Mouse (Mus musculus) natural killer cell, adult 2 months (primary cell): ENCODE data around the gene Cdh24.

Source experiments
- DNase-seq, 2 experiments: peaks; one replicate each; pipeline ENCODE4 v3.0.0; 2022; ENCODE audit warnings: low spot score in 2 of 2

The Cdh24 gene

GRCm38 (mm10) chr14:54607226-54607625 lies 33.9 kb downstream of the Cdh24 start:
- no peak for DNase-seq

GRCm38 (mm10) chr14:54605752-54606321 lies 35.3 kb downstream of the Cdh24 start, which contains the start of gene 4931414P19Rik:
4931414P19Rik (minus strand) TSS chr14:54605993.
- peak; percentile 49 to 66 for DNase-seq

GRCm38 (mm10) chr14:54603686-54604085 lies 37.5 kb downstream of the Cdh24 start:
- DNase-seq = no peak

GRCm38 (mm10) chr14:54603038-54603654 lies 38.0 kb downstream of the Cdh24 start:
- DNase-seq = peak; percentile 92 to 95

- DNase-seq = no peak
These were observed 38.6 kb downstream of the Cdh24 start for GRCm38 (mm10) chr14:54602613-54603012.

- DNase-seq = no peak
These were observed 39.6 kb downstream of the Cdh24 start for GRCm38 (mm10) chr14:54601601-54602000.

GRCm38 (mm10) chr14:54597084-54597483 lies 44.1 kb downstream of the Cdh24 start:
- no peak for DNase-seq

- no peak for DNase-seq
These were observed 46.3 kb downstream of the Cdh24 start for GRCm38 (mm10) chr14:54594631-54595414.

GRCm38 (mm10) chr14:54594055-54594454 lies 47.1 kb downstream of the Cdh24 start:
- no peak for DNase-seq

- no peak for DNase-seq
These were observed 48.7 kb downstream of the Cdh24 start for GRCm38 (mm10) chr14:54592319-54592934.

- DNase-seq = no peak
These were observed 50.1 kb downstream of the Cdh24 start for GRCm38 (mm10) chr14:54591056-54591455.

- peak; percentile 35 to 49 for DNase-seq
These were observed 57.4 kb downstream of the Cdh24 start for GRCm38 (mm10) chr14:54583681-54584338.

- DNase-seq = no peak
These were observed 58.6 kb downstream of the Cdh24 start for GRCm38 (mm10) chr14:54582536-54582935.
